Mouse (Mus musculus) v-Abl transformed pro-B cells (cell line): Measurements from ENCODE around the gene Pitpnb.

ENCODE experiments used
- in situ Hi-C, 2 experiments: fragments of 400-800 bp; cut with MboI; formaldehyde crosslinking; loops; one replicate each; pipeline ENCODE4 v1.15.1; 2025; ENCODE audit not compliant: unreplicated experiment in 2 of 2

The Pitpnb gene

GRCm38 (mm10) chr5:111330417-111331098 lies at the start of gene Pitpnb:
Gene Pitpnb, plus strand, starts transcription at chr5:111330763.
- in situ Hi-C loops, result loop anchor here (10.0 to 25.0 kb wide), 4 partner anchors 536 to 1007 kb away; partner anchors contain the start of genes Hps4 (in 1 of the 2), Pus1 (in 1 of the 2), Srrd (in 1 of the 2) and Tfip11 (in 1 of the 2)

GRCm38 (mm10) chr5:111284420-111285175 lies 46.0 kb upstream of the Pitpnb start:
- in situ Hi-C loops, result loop anchor here in 1 of 2 experiments (25.0 kb wide), 1 partner anchor 403 kb away; no protein-coding TSS in a partner anchor

GRCm38 (mm10) chr5:111287571-111287970 lies 43.0 kb upstream of the Pitpnb start:
- in situ Hi-C loops, result loop anchor here in 1 of 2 experiments (25.0 kb wide), 1 partner anchor 400 kb away; no protein-coding TSS in a partner anchor

GRCm38 (mm10) chr5:111288486-111288885 lies 42.1 kb upstream of the Pitpnb start:
- in situ Hi-C loops, result loop anchor here in 1 of 2 experiments (25.0 kb wide), 1 partner anchor 399 kb away; no protein-coding TSS in a partner anchor

- in situ Hi-C loops, result loop anchor here in 1 of 2 experiments (25.0 kb wide), 1 partner anchor 397 kb away; no protein-coding TSS in a partner anchor
Measured at GRCm38 (mm10) chr5:111290071-111290470, 40.5 kb upstream of the Pitpnb start.

- in situ Hi-C loops, result loop anchor here in 1 of 2 experiments (25.0 kb wide), 1 partner anchor 396 kb away; no protein-coding TSS in a partner anchor
Measured at GRCm38 (mm10) chr5:111291639-111292038, 38.9 kb upstream of the Pitpnb start.

GRCm38 (mm10) chr5:111297801-111298200 lies 32.8 kb upstream of the Pitpnb start:
- in situ Hi-C loops, result loop anchor here in 1 of 2 experiments (25.0 kb wide), 1 partner anchor 390 kb away; no protein-coding TSS in a partner anchor

GRCm38 (mm10) chr5:111298706-111299105 lies 31.9 kb upstream of the Pitpnb start:
- in situ Hi-C loops, result loop anchor here in 1 of 2 experiments (25.0 kb wide), 1 partner anchor 389 kb away; no protein-coding TSS in a partner anchor

- in situ Hi-C loops, result no loop called here
Measured at GRCm38 (mm10) chr5:111300776-111301175, 29.8 kb upstream of the Pitpnb start.

- in situ Hi-C loops, result no loop called here
Measured at GRCm38 (mm10) chr5:111301736-111302135, 28.8 kb upstream of the Pitpnb start.

- in situ Hi-C loops, result no loop called here
Measured at GRCm38 (mm10) chr5:111304730-111305129, 25.8 kb upstream of the Pitpnb start.

- in situ Hi-C loops, result no loop called here
Measured at GRCm38 (mm10) chr5:111310185-111310584, 20.4 kb upstream of the Pitpnb start.

- in situ Hi-C loops, result no loop called here
Measured at GRCm38 (mm10) chr5:111313833-111314232, 16.7 kb upstream of the Pitpnb start.

GRCm38 (mm10) chr5:111315061-111315460 lies 15.5 kb upstream of the Pitpnb start:
- in situ Hi-C loops, result no loop called here

- in situ Hi-C loops, result no loop called here
Measured at GRCm38 (mm10) chr5:111317526-111317925, 13.0 kb upstream of the Pitpnb start.

GRCm38 (mm10) chr5:111318946-111319345 lies 11.6 kb upstream of the Pitpnb start:
- in situ Hi-C loops, result no loop called here

GRCm38 (mm10) chr5:111325813-111326212 lies 4.8 kb upstream of the Pitpnb start:
- in situ Hi-C loops, result loop anchor here (5.0 to 25.0 kb wide), 2 partner anchors 679 to 1011 kb away; partner anchors contain the start of genes Hps4 (in 1 of the 2), Srrd (in 1 of the 2) and Tfip11 (in 1 of the 2)

GRCm38 (mm10) chr5:111327420-111327819 lies 3.1 kb upstream of the Pitpnb start:
- in situ Hi-C loops, result loop anchor here (5.0 to 25.0 kb wide), 2 partner anchors 680 to 1010 kb away; partner anchors contain the start of genes Hps4 (in 1 of the 2), Srrd (in 1 of the 2) and Tfip11 (in 1 of the 2)

GRCm38 (mm10) chr5:111329782-111330416 lies 664 bp upstream of the Pitpnb start:
- in situ Hi-C loops, result loop anchor here (5.0 to 25.0 kb wide), 5 partner anchors 535 to 1007 kb away; partner anchors contain the start of genes Hps4 (in 1 of the 2), Pus1 (in 1 of the 2), Srrd (in 1 of the 2) and Tfip11 (in 1 of the 2)

GRCm38 (mm10) chr5:111331099-111331435 lies 504 bp downstream of the Pitpnb start:
- in situ Hi-C loops, result loop anchor here (10.0 to 25.0 kb wide), 4 partner anchors 536 to 1006 kb away; partner anchors contain the start of genes Hps4 (in 1 of the 2), Pus1 (in 1 of the 2), Srrd (in 1 of the 2) and Tfip11 (in 1 of the 2)
